Mouse (Mus musculus): ENCODE results near the gene Pex7.

Pex7 gene

GRCm38 (mm10) chr10:19907246-19907804 lies at the start of gene Pex7:
Gene Pex7 (minus strand): TSS chr10:19907689.
- in situ Hi-C loops (cut with MboI, MseI): no loop called here

GRCm38 (mm10) chr10:19956745-19957144 lies 49.3 kb upstream of the Pex7 start:
- in situ Hi-C loops (cut with MboI, MseI): no loop called here

DNA sequence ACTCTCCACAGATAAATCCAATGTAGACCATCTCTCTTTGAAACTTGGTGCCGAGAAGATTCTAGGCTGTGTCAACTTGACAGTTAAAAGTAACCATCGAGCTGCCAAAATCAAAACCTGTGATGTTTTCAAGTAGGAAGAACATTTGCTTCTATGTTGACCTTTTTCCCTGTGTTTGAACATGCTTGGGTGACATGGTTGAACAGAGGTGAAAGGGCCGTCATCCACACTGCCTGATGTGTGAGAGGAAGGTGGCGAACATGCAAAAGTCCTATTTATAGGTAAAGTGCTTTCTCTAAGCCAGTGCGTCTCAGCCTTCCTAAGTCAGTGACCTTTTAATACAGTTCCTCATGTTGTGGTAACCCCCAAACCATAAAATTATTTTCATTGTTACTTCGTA lies 48.3 kb upstream of the Pex7 start:
- in situ Hi-C loops (cut with MboI, MseI): no loop called here

DNA sequence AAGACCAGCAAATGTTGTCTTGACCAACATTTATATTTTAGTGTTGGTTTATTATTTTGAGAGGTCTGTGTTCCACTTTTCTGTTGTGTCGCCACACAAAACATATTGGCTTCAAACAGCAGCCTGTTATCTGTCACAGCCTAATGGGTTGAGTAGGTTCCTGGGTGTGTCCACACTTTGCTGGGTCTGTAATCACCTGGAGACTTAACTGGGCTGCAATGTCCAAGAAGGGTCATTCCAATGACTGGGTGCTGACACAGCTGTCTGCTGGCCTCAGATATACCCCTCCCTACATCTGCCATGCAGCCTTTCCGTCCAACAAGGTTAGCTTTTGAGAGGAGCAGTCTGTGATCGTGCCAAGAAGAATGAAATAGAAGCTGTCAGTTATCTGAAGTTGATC lies 47.1 kb upstream of the Pex7 start:
- in situ Hi-C loops (cut with MboI, MseI): no loop called here

DNA sequence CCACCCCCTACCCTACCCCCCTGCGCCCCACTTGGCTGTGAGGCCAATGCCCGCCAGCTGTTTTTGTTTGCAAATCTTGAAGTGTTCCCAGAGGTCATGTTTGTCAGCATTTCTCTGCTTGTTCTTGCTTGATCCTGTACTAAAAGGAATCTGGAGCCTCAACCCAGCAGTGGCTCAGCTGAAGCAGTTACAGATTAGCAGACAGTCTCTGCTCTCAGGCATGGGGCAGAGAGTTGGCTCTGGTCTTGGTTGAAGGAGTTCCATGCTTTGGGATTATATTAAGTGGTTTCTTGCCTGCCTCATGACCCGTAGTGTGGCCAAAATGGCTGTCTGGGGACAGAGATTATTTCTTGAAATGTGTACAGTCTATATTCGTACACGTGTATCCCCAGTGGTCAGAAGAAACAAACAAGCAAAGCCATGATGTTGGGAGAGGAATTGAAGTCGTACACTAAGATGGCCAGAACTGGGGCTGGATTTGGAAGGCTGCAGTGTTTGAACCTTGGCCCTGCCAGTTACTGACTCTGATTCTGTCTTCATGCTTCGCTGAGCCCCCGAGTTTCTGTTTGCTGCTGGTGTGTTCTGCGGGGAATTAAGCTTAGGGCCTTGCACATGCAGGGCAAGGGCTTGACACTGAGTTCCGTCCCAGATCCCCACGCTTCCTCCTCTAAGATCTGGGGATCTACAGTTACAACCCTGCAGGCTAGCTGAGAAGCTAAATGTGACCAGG lies 45.7 kb upstream of the Pex7 start:
- in situ Hi-C loops (cut with MboI, MseI): no loop called here

DNA sequence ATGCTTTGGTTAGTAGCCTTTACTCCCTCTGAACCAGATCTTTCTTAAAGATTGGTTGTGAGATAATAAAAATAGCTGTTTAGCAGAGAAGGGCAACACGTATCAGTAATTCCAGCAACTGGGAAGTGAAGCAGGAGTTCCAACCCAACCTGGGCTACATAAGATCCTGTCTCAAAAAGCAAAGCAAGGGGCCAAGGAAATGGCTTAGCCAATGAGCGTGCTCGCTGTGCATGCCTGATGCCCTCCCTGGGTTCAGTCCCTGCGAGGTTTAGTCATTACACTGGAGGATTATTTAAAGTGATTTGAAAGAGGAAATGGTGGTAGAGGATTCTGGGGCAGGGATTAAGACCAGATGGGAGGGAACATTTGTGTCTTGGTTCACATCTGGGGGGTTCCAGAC lies 41.6 kb upstream of the Pex7 start:
- in situ Hi-C loops (cut with MboI, MseI): no loop called here

DNA sequence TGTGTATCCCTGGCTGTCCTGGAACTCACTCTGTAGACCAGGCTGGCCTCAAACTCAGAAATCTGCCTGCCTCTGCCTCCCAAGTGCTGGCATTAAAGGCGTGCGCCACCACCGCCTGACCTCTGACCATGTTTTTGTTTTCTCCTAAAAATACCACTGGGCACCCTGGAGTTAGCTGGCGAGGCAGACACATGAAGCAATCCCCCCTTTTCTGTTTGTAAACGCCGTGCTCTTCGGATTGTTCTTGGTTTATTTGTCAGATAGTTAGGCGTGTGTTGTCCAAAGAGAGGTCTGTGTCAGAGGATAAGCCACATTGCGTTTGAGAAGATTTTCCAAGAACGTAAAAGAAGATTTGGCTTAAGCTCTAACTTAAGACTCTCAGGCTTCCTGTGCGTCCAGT lies 40.9 kb upstream of the Pex7 start:
- in situ Hi-C loops (cut with MboI, MseI): no loop called here

DNA sequence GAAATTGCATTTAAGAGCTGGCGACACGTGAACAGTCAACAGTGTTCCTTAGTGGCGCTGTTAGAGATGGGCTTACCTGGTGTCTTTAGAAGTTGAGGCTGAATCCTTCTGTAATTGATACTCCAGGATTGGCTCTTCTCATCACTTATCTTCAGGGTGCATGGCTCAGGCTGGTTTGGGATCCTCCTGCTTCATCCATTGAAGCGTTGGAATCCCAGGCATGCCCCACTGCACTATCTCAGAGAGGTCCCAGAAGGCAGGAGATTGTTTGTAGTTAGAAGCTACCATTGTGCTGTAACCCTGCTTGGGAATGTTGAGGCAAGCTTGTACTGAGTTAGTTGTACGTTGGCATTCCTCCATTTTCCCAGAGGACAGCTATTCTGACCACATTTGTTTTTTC lies 40.4 kb upstream of the Pex7 start:
- in situ Hi-C loops (cut with MboI, MseI): no loop called here

GRCm38 (mm10) chr10:19947441-19947840 lies 40.0 kb upstream of the Pex7 start:
- in situ Hi-C loops (cut with MboI, MseI): no loop called here

DNA sequence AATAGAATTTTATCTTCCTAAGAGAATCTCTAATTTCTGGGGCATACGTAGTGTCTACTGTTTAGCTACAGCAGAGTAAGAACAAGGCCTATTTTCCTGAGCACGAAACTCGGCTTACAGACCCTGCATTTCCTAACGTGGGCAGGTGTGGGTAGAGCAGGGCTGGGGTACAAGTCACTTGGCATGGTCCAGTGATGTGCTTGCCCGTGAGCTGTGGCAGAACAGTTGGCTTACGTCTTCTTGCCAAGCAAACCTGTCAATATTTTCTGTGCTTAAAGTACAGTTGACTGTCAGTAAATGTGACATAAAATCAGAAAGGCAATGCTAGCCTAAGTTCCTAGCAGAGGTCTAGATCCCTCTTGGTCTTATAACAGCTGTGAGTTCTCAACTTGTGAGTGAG lies 39.2 kb upstream of the Pex7 start:
- in situ Hi-C loops (cut with MboI, MseI): no loop called here

DNA sequence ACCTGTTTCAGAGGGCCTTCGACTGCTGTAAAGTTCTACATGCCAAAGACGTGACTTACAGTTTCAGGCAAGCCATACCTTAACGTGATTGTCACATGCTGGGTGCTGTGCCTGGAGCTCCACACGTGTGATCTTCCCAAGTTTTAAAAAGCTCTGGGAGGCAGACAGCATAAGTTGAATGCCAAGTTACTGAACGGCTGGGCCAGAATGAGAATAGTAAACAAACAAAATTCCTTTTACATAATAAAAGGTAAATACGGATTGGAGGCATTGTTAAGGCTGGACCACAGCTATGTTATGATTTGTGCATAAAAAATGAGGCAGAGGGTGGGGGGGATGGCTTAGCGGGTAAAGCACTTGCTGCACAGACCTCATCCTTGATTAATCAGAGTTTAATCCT lies 38.2 kb upstream of the Pex7 start:
- in situ Hi-C loops (cut with MboI, MseI): no loop called here

DNA sequence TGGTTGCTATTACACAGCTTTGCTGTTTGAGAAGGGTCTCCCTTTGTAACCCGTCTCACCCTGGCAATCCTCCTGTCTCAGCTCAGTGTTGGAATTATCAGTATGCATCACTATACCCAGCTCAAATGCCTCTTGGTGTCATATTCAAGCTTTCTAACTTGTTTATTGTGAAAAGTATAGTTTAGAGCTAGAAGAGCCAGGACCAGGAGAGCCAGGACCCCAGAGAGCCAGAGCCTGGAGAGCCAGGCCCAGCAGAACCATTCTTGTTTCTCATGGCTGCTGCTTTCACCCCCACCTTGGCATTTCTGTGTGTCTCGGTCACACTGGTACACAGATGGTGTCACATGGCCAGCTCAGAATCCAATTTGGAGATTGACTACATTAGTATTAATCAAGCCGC lies 35.1 kb upstream of the Pex7 start:
- in situ Hi-C loops (cut with MboI, MseI): no loop called here

DNA sequence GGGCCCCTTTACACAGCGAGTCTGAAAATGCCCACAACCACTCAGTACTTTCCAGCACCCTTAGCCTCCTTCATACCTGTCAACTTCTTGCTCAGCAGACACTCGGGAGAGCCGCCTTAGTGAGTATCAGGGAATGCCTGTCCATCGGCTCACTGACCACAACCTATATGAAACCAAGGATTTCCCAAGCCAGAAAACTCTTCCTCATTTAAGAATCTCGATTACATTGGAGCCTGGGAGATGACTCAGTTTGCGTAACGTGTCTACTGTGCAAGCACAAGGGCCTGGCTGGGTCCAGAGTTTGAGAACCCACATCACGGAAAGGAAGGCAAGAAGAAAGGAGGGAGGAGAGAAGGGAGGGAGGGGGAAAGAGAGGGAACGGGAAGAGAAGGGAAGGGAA lies 34.4 kb upstream of the Pex7 start:
- in situ Hi-C loops (cut with MboI, MseI): no loop called here

DNA sequence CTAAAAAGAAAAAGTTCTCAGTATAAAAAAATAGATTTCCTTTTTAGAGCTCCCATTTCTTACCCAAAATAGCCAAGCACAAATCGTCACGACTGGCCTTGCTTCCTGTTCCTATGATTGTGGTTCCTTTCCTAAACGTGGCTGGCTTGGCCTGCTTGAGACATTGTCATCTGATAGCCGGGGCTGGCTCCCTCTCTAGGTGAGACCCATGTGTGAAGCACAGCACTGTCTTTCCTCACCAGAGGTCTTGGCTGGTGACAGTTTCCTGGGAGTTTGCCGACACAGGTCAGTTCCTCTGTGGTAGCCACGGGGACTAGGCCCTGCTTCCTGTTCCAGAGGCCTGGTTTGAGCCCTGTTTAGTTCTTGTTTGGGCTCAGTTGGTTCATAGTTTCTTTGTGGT lies 33.6 kb upstream of the Pex7 start:
- in situ Hi-C loops (cut with MboI, MseI): no loop called here

GRCm38 (mm10) chr10:19940626-19941025 lies 33.1 kb upstream of the Pex7 start:
- in situ Hi-C loops (cut with MboI, MseI): no loop called here

DNA sequence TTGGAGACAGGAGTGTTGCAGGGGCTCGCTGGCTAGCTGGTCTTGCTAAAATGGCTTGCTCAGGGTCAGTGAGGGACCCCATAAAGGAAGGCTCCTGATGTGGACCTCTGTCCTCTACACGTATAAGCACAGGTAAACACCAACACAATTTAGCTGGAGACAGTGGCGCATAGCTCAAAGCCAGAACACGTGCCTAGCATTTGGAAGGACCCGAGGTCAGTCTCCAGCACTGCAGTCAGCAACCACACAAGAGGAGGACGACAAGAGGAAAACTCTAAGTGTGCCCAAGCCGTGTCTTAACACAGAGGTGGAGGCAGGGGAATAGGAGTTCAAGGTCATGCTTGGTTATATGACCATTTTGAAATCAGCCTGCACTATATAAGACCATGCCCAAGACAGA lies 32.6 kb upstream of the Pex7 start:
- in situ Hi-C loops (cut with MboI, MseI): no loop called here

DNA sequence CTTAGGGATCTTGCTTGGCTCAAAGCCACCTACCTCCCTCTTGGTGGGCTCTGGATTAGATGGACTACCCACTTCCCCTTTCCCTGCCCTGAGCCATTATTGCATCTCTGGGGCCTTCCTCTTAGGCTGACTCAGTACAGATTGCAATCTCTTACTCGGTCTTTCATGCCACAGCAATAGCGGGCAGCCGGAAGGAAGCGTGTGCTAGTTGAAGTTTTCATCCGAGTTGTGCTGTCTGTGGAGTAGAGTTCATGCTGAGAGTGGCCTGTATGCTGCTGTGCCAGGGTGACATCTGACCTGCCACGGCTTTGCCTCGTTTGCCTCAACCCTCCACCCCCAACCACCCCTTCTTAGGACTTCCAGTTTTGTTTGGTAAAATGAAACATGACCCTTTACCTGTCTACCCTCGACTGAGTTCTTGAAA lies 31.8 kb upstream of the Pex7 start:
- in situ Hi-C loops (cut with MboI, MseI): no loop called here

- in situ Hi-C loops (cut with MboI, MseI): no loop called here
These were observed 31.2 kb upstream of the Pex7 start for GRCm38 (mm10) chr10:19938738-19939137.

DNA sequence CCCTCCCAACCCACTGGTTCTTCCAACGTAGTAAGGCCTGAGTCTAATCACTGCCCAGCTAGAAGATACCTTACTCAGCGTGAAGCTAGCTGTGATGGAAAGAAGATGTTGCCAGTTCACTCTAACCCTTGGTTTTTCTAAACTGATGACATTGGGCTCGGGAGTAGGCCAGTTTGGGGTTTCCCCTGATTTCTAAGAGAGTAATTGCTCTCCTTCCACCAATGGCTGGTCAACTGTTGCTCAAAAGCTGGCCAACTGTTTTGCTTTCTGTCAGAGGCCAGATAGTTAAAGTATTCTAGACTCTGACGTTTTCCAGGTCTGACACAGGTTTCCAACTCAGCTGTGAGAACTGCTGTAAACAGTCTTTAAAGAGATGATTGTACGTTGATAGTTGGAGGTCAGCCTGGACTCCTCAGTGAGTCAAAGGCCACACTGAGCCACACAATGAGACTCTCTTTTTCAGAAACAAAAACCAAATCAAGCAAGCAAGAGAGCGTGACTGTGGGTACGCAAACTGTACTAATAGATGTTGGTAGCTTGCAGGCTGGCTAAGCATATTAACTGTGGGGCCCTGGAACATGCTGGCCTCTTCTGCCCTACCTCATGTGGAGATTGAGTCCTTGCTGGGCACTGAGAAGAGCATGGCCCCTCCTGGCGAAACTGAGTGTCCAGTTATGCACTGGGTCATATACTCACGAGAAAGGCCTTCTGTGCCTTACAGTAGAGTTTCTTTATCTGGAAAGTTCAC lies 29.6 kb upstream of the Pex7 start:
- in situ Hi-C loops (cut with MboI, MseI): no loop called here

GRCm38 (mm10) chr10:19935821-19936367 lies 28.4 kb upstream of the Pex7 start:
- in situ Hi-C loops (cut with MboI, MseI): no loop called here

- in situ Hi-C loops (cut with MboI, MseI): no loop called here
These were observed 27.8 kb upstream of the Pex7 start for GRCm38 (mm10) chr10:19935295-19935623.

GRCm38 (mm10) chr10:19934384-19935294 lies 27.1 kb upstream of the Pex7 start, which contains the start of gene Map3k5:
Gene Map3k5 (plus strand): TSS chr10:19934472.
- in situ Hi-C loops (cut with MboI, MseI): no loop called here

Measured in T-helper 2 cell (primary cell).